Mouse (Mus musculus): ENCODE data around the gene Rin2. TPM values are rescaled to one million over a fixed set of nuclear protein-coding genes. Genes with fewer than 3 reads are reported as not detected.
"Not testable (repeated sequence)": the region's sequence is repeated elsewhere in the genome, so short reads cannot be mapped to it uniquely, and the experiment has no call there.

Rin2 gene
- polyA plus RNA-seq, 1 experiment: 8.2 TPM

GRCm38 (mm10) chr2:145717539-145717938 is 42.5 kb downstream of the Rin2 start:
- Histone ChIP-seq H3K4me3 (ENCODE audit: low read depth, low read length) (no peak overlapping the region), H3K27me3 (ENCODE audit: control insufficient read depth, insufficient read depth, low read length, poor library complexity, severe bottlenecking) (no peaks in the 10 kb centered on the region), H3K4me1 (ENCODE audit: control insufficient read depth, insufficient read depth, low read length) (no peaks in the 10 kb centered on the region), H3K36me3 (ENCODE audit: control insufficient read depth, insufficient read depth, low read length, poor library complexity, severe bottlenecking) (no peaks in the 10 kb centered on the region), H3K9me3 (replicated peaks; ENCODE audit: control insufficient read depth, insufficient read depth, low read length, poor library complexity, severe bottlenecking) (no peaks in the 10 kb centered on the region), H3K27ac (ENCODE audit: insufficient read depth, low read length) (no peak overlapping the region), H3K9ac (ENCODE audit: low read depth, poor library complexity, severe bottlenecking) (no peak overlapping the region)
- TF ChIP-seq POLR2A (IDR thresholded peaks at IDR 0.05; ENCODE audit: insufficient read depth, low read length) (no peak), EP300 (IDR thresholded peaks at IDR 0.05; ENCODE audit: insufficient read depth, low read depth, low read length) (no peak), CTCF (IDR thresholded peaks at IDR 0.05; ENCODE audit: low read depth, low read length) (no peak)

- Histone ChIP-seq H3K9me3 (replicated peaks; ENCODE audit: control insufficient read depth, insufficient read depth, low read length, poor library complexity, severe bottlenecking) (no peaks in the 10 kb centered on the region), H3K4me3 (ENCODE audit: low read depth, low read length) (no peak overlapping the region), H3K9ac (ENCODE audit: low read depth, poor library complexity, severe bottlenecking) (no peak overlapping the region), H3K4me1 (ENCODE audit: control insufficient read depth, insufficient read depth, low read length) (no peaks in the 10 kb centered on the region), H3K27me3 (ENCODE audit: control insufficient read depth, insufficient read depth, low read length, poor library complexity, severe bottlenecking) (no peaks in the 10 kb centered on the region), H3K36me3 (ENCODE audit: control insufficient read depth, insufficient read depth, low read length, poor library complexity, severe bottlenecking) (no peaks in the 10 kb centered on the region), H3K27ac (ENCODE audit: insufficient read depth, low read length) (no peak overlapping the region)
- TF ChIP-seq POLR2A (IDR thresholded peaks at IDR 0.05; ENCODE audit: insufficient read depth, low read length) (no peak), CTCF (IDR thresholded peaks at IDR 0.05; ENCODE audit: low read depth, low read length) (no peak), EP300 (IDR thresholded peaks at IDR 0.05; ENCODE audit: insufficient read depth, low read depth, low read length) (no peak)
These were observed 43.7 kb downstream of the Rin2 start for GRCm38 (mm10) chr2:145718624-145719183.

DNA sequence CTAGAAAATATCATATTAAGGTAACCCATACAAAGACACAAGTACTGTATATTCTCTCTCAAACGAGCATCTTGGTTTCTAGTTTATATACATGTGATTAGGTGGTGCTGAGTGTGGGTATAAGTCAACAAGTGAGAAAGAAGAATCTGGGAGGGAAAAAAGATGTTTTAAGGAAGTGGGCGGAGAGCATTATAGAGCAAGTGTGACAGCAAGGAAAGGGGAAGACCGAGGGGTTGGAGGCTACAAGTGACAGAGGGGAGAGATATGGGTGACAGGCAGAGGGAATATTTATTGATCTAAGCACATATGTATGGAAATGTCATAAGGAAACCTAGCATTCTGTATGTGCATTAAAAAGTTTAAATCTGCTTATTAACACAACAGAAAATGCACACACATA is 45.1 kb downstream of the Rin2 start:
- Histone ChIP-seq H3K27ac (ENCODE audit: insufficient read depth, low read length) (no peak overlapping the region), H3K36me3 (ENCODE audit: control insufficient read depth, insufficient read depth, low read length, poor library complexity, severe bottlenecking) (no peaks in the 10 kb centered on the region), H3K4me1 (ENCODE audit: control insufficient read depth, insufficient read depth, low read length) (no peaks in the 10 kb centered on the region), H3K9ac (ENCODE audit: low read depth, poor library complexity, severe bottlenecking) (no peak overlapping the region), H3K27me3 (ENCODE audit: control insufficient read depth, insufficient read depth, low read length, poor library complexity, severe bottlenecking) (no peaks in the 10 kb centered on the region), H3K9me3 (replicated peaks; ENCODE audit: control insufficient read depth, insufficient read depth, low read length, poor library complexity, severe bottlenecking) (no peaks in the 10 kb centered on the region), H3K4me3 (ENCODE audit: low read depth, low read length) (no peak overlapping the region)
- TF ChIP-seq CTCF (IDR thresholded peaks at IDR 0.05; ENCODE audit: low read depth, low read length) (no peak), POLR2A (IDR thresholded peaks at IDR 0.05; ENCODE audit: insufficient read depth, low read length) (no peak), EP300 (IDR thresholded peaks at IDR 0.05; ENCODE audit: insufficient read depth, low read depth, low read length) (no peak)

GRCm38 (mm10) chr2:145720743-145721142 is 45.7 kb downstream of the Rin2 start:
- no peaks in the 10 kb centered on the region for H3K36me3 ChIP-seq (ENCODE audit: control insufficient read depth, insufficient read depth, low read length, poor library complexity, severe bottlenecking)
- H3K9me3 ChIP-seq (replicated peaks; ENCODE audit: control insufficient read depth, insufficient read depth, low read length, poor library complexity, severe bottlenecking): no peaks in the 10 kb centered on the region
- H3K4me3 ChIP-seq (ENCODE audit: low read depth, low read length): no peak overlapping the region
- no peaks in the 10 kb centered on the region for H3K4me1 ChIP-seq (ENCODE audit: control insufficient read depth, insufficient read depth, low read length)
- TF ChIP-seq POLR2A (IDR thresholded peaks at IDR 0.05; ENCODE audit: insufficient read depth, low read length): no peak
- TF ChIP-seq CTCF (IDR thresholded peaks at IDR 0.05; ENCODE audit: low read depth, low read length): no peak
- TF ChIP-seq EP300 (IDR thresholded peaks at IDR 0.05; ENCODE audit: insufficient read depth, low read depth, low read length): no peak
- H3K9ac ChIP-seq (ENCODE audit: low read depth, poor library complexity, severe bottlenecking): no peak overlapping the region
- no peaks in the 10 kb centered on the region for H3K27me3 ChIP-seq (ENCODE audit: control insufficient read depth, insufficient read depth, low read length, poor library complexity, severe bottlenecking)
- no peak overlapping the region for H3K27ac ChIP-seq (ENCODE audit: insufficient read depth, low read length)

GRCm38 (mm10) chr2:145722304-145722703 is 47.3 kb downstream of the Rin2 start:
- H3K4me3 ChIP-seq (ENCODE audit: low read depth, low read length); H3K36me3 ChIP-seq (ENCODE audit: control insufficient read depth, insufficient read depth, low read length, poor library complexity, severe bottlenecking); H3K27me3 ChIP-seq (ENCODE audit: control insufficient read depth, insufficient read depth, low read length, poor library complexity, severe bottlenecking); H3K9me3 ChIP-seq (replicated peaks; ENCODE audit: control insufficient read depth, insufficient read depth, low read length, poor library complexity, severe bottlenecking); H3K27ac ChIP-seq (ENCODE audit: insufficient read depth, low read length); H3K4me1 ChIP-seq (ENCODE audit: control insufficient read depth, insufficient read depth, low read length); H3K9ac ChIP-seq (ENCODE audit: low read depth, poor library complexity, severe bottlenecking): not testable (repeated sequence)

GRCm38 (mm10) chr2:145724288-145724687 is 49.3 kb downstream of the Rin2 start:
- H3K4me3 ChIP-seq (ENCODE audit: low read depth, low read length): no peak overlapping the region
- no peaks in the 10 kb centered on the region for H3K27me3 ChIP-seq (ENCODE audit: control insufficient read depth, insufficient read depth, low read length, poor library complexity, severe bottlenecking)
- H3K36me3 ChIP-seq (ENCODE audit: control insufficient read depth, insufficient read depth, low read length, poor library complexity, severe bottlenecking): no peaks in the 10 kb centered on the region
- H3K9me3 ChIP-seq (replicated peaks; ENCODE audit: control insufficient read depth, insufficient read depth, low read length, poor library complexity, severe bottlenecking): no peaks in the 10 kb centered on the region
- H3K27ac ChIP-seq (ENCODE audit: insufficient read depth, low read length): no peak overlapping the region
- TF ChIP-seq POLR2A (IDR thresholded peaks at IDR 0.05; ENCODE audit: insufficient read depth, low read length) (no peak), CTCF (IDR thresholded peaks at IDR 0.05; ENCODE audit: low read depth, low read length) (no peak), EP300 (IDR thresholded peaks at IDR 0.05; ENCODE audit: insufficient read depth, low read depth, low read length) (no peak)
- no peak overlapping the region for H3K9ac ChIP-seq (ENCODE audit: low read depth, poor library complexity, severe bottlenecking)
- no peaks in the 10 kb centered on the region for H3K4me1 ChIP-seq (ENCODE audit: control insufficient read depth, insufficient read depth, low read length)

Data from ES-Bruce4 (cell line).